Mouse (Mus musculus) C2C12 (cell line): ENCODE measurements around the gene Il4i1. TPM values are rescaled to one million over a fixed set of nuclear protein-coding genes. Genes with fewer than 3 reads are reported as not detected.
A peak's percentile ranks its signal among the peaks of the same experiment; 100 is the strongest.

Experiments used
- H3K27me3 ChIP-seq: one replicate; pipeline ENCODE4 v1.6.1; 2011; ENCODE audit not compliant: control insufficient read depth, insufficient read depth, insufficient read length
- H3K36me3 ChIP-seq: one replicate; pipeline ENCODE4 v1.6.1; 2011; ENCODE audit not compliant: control insufficient read depth, insufficient read depth
- H3K4me3 ChIP-seq: one replicate; pipeline ENCODE4 v1.5.1; 2011; ENCODE audit warnings: mild to moderate bottlenecking, control low read depth; ENCODE audit not compliant: poor library complexity, insufficient read depth, severe bottlenecking
- H3K79me2 ChIP-seq: one replicate; pipeline ENCODE4 v1.6.1; 2011; ENCODE audit not compliant: control insufficient read depth, insufficient read depth
- H3K79me3 ChIP-seq: one replicate; pipeline ENCODE4 v1.6.1; 2011; ENCODE audit warnings: low read depth, control low read depth
- H3ac ChIP-seq: one replicate; pipeline ENCODE3; 2011; ENCODE audit warnings: low read depth; ENCODE audit not compliant: control insufficient read depth, insufficient read length
- CEBPB ChIP-seq: IDR thresholded peaks from one replicate; pipeline ENCODE4 v1.6.1; 2011; ENCODE audit warnings: low read depth, mild to moderate bottlenecking, control low read depth, moderate library complexity
- CTCF ChIP-seq: IDR thresholded peaks from one replicate; pipeline ENCODE4 v1.5.1; 2011; ENCODE audit not compliant: control insufficient read depth, insufficient read depth, insufficient read length
- FOSL1 ChIP-seq: IDR thresholded peaks from one replicate; pipeline ENCODE4 v1.8.0; 2011; ENCODE audit warnings: mild to moderate bottlenecking, low read length; ENCODE audit not compliant: poor library complexity, insufficient read depth, severe bottlenecking
- MAX ChIP-seq: IDR thresholded peaks from one replicate; pipeline ENCODE4 v1.6.1; 2011; ENCODE audit warnings: mild to moderate bottlenecking, control low read depth
- MYOD1 ChIP-seq: IDR thresholded peaks from one replicate; pipeline ENCODE4 v1.6.1; 2011; ENCODE audit warnings: low read depth; ENCODE audit not compliant: control insufficient read depth, insufficient read length
- MYOG ChIP-seq: IDR thresholded peaks from one replicate; pipeline ENCODE4 v1.6.1; 2011; ENCODE audit not compliant: control insufficient read depth, insufficient read length; ENCODE audit errors: extremely low read depth
- USF1 ChIP-seq: IDR thresholded peaks from one replicate; pipeline ENCODE4 v1.6.1; 2011; ENCODE audit warnings: low read depth, mild to moderate bottlenecking, control low read depth, moderate library complexity
- polyA plus RNA-seq: library from polyadenylated mRNA; unstranded; fragments of >200 nt; fragmentation: generic; extraction: Trizol; gene quantifications from one replicate; pipeline ENCODE4 v1.2.1, GENCODE M21; 2012; ENCODE audit warnings: missing spikeins

Gene Il4i1
- polyA plus RNA-seq, 1 experiment = 0.63 TPM

DNA sequence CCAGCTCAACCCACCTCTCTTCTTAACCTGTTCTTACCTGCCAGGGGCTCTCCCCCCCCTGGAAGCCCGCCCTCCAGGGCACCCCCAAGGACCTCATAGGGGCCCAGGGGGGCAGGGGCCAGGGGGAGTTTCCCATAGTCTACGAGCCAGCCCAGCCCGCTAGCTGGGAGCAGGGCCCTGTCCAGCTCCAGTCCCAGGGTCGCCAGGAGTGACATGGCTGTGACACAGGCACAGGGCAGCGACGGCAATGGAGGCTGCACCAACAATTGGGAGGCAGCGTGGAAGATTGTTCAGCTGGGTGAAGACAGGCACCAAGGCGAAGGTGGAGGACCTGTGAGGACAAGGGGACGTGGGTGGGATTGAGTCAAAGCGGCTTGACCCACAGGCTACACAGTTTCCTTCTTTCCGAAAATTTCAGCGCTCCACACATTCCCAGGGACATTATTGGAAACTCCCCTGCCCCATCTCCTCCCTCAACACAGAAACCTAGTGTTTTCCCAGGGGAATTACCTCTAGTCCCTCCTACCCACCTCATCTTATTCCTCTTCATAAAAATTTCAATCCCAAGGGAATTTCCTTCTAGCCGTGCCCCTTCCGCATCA, 1.1 kb upstream of the Il4i1 start:
- H3K4me3 ChIP-seq = peak overlapping the region; percentile 36
- peaks cover 39% of the 10 kb centered on the region for H3K79me3 ChIP-seq
- TF ChIP-seq MAX (no peak), FOSL1 (no peak), USF1 (no peak), MYOD1 (no peak), MYOG (no peak), CTCF (no peak)
- H3K27me3 ChIP-seq = no peaks in the 10 kb centered on the region
- H3K36me3 ChIP-seq = peaks cover 52% of the 10 kb centered on the region
- H3ac ChIP-seq = peak overlapping the region; percentile 47
- peaks cover 56% of the 10 kb centered on the region for H3K79me2 ChIP-seq

DNA sequence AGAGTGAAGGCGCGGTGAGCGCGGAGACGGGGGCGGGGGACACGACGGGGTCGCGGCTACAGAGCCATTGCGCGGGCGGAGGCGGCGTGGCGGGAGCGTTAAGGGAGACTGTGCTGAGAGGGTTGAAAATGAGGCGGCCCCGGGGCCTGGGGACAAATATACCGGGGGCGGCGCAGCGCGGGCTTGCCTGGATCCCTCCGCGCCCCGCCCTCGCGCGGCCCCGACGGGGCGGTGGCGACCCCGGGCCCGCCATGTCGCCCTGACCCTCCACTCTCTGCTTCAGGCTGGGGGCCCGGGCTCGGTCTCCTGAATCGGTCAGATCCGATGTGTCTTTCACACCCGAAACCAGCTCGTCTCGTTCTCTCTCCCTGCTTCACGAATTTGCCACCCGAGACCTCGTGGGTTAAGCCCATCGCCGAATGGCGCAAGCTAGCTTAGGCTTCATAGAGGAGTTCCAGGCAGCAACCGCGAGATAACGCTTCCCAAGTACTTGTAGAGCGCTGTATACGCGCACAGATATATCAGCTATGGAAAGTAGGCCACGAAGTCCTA, 359 bp downstream of the Il4i1 start, which contains the start of gene Atf5:
Gene Atf5, minus strand, starts transcription at position 189 of the 552 bp plus-strand sequence.
- peak; percentile 3 for TF ChIP-seq CTCF
- no peak for TF ChIP-seq USF1
- no peak for TF ChIP-seq MYOG
- TF ChIP-seq MAX = no peak
- no peak for TF ChIP-seq CEBPB
- Histone ChIP-seq H3K4me3 (peak within 1 kb of the TSS; percentile 65), H3ac (peak within 1 kb of the TSS; percentile 88), H3K79me3 (peaks cover 54% of the 10 kb centered on the region), H3K79me2 (peaks cover 71% of the 10 kb centered on the region), H3K36me3 (peaks cover 47% of the 10 kb centered on the region), H3K27me3 (no peaks in the 10 kb centered on the region)

DNA sequence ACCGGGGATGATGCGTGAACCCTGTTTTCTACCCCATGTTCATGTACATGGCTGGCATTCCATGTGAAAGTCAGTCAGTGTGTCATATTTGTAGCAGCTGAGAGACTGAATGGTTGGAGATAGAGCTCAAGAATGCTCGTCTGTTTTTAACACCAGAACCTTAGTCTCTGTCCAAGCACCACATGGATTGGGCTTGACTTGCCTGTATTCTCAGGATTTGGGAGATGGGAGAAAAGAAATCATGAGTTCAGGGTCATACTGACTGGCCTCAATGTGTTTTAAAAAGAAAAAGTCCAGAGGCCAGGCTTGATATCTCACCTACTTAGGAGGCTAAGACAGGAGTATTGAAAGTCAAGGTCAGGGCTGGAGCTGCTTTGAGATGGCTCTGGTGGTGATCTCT, 1.3 kb downstream of the Il4i1 start:
- H3K79me2 ChIP-seq = peaks cover 80% of the 10 kb centered on the region
- H3K4me3 ChIP-seq = peak overlapping the region; percentile 65
- peak overlapping the region; percentile 88 for H3ac ChIP-seq
- H3K36me3 ChIP-seq = peaks cover 42% of the 10 kb centered on the region
- TF ChIP-seq CEBPB = no peak
- no peak for TF ChIP-seq CTCF
- TF ChIP-seq USF1 = no peak
- TF ChIP-seq MAX = no peak
- TF ChIP-seq MYOD1 = no peak
- H3K27me3 ChIP-seq = no peaks in the 10 kb centered on the region
- H3K79me3 ChIP-seq = peaks cover 62% of the 10 kb centered on the region

GRCm38 (mm10) chr7:44818164-44818563, 2.0 kb downstream of the Il4i1 start:
- peaks cover 44% of the 10 kb centered on the region for H3K36me3 ChIP-seq
- no peaks in the 10 kb centered on the region for H3K27me3 ChIP-seq
- H3K4me3 ChIP-seq = peak overlapping the region; percentile 65
- H3K79me3 ChIP-seq = peaks cover 68% of the 10 kb centered on the region
- peak overlapping the region; percentile 47 for H3ac ChIP-seq
- TF ChIP-seq CTCF (peak; percentile 16), MYOG (no peak)
- peaks cover 87% of the 10 kb centered on the region for H3K79me2 ChIP-seq

DNA sequence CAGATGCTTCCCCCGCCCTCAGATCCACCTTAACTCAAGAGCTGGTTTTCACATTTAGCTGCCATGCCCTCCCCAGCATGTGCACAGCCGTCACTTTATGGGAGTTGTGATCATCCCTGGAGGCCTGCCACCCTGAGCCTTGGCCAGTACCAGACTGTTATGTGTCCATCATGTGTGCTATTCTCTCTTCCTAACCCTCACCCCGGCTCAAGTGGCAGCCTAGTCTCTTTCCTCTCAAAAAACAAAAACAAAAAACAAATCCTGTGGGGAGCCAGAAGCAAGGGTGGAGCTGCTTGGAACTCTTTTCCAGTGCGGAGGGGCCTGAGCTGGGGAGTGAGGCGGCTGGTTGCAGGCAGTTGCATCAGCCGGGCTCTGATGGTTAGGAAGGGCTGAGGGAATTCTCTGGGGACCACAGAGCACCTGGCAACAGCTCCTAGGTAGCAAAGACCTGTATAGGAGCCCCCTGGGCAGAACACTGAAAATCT, 2.6 kb downstream of the Il4i1 start:
- Histone ChIP-seq H3K27me3 (no peaks in the 10 kb centered on the region), H3K79me2 (peaks cover 90% of the 10 kb centered on the region), H3K79me3 (peaks cover 74% of the 10 kb centered on the region), H3K4me3 (peak overlapping the region; percentile 65), H3K36me3 (peaks cover 40% of the 10 kb centered on the region), H3ac (peak overlapping the region; percentile 47)
- TF ChIP-seq MYOG = no peak
- no peak for TF ChIP-seq USF1
- no peak for TF ChIP-seq MYOD1
- no peak for TF ChIP-seq FOSL1
- no peak for TF ChIP-seq MAX
- TF ChIP-seq CTCF = no peak
- peak; percentile 86 for TF ChIP-seq CEBPB

GRCm38 (mm10) chr7:44819391-44819790, 3.2 kb downstream of the Il4i1 start:
- TF ChIP-seq CTCF (no peak), MAX (no peak), CEBPB (no peak), MYOG (no peak), MYOD1 (no peak)
- Histone ChIP-seq H3K36me3 (peaks cover 36% of the 10 kb centered on the region), H3K79me3 (peaks cover 79% of the 10 kb centered on the region), H3K4me3 (no peak overlapping the region), H3ac (peak overlapping the region; percentile 47), H3K27me3 (no peaks in the 10 kb centered on the region), H3K79me2 (peaks cover 90% of the 10 kb centered on the region)
